Mouse (Mus musculus) limb, embryonic 13.5 days (tissue): Measurements from ENCODE around the gene 2810408A11Rik. TPM values are rescaled to one million over a fixed set of nuclear protein-coding genes. Genes with fewer than 3 reads are reported as not detected.

ENCODE experiments used
- ATAC-seq: fragments of 200-750 bp; cut with Nextera tagmentation; 2 replicates; pipeline ENCODE4 v1.8.0; 2017; ENCODE audit warnings: low read depth, moderate number of reproducible peaks, moderate TSS enrichment; ENCODE audit not compliant: low FRiP score
- H3K27ac ChIP-seq: fragments of 300-500 bp; sonication (generic); 2 replicates; pipeline ENCODE4 v1.5.1; 2015; ENCODE audit warnings: inconsistent platforms, mild to moderate bottlenecking, moderate library complexity
- H3K27me3 ChIP-seq: fragments of 300-500 bp; sonication (generic); 2 replicates; pipeline ENCODE4 v1.6.1; 2015; ENCODE audit warnings: mild to moderate bottlenecking, inconsistent platforms
- H3K36me3 ChIP-seq: fragments of 300-500 bp; sonication (generic); 2 replicates; pipeline ENCODE4 v1.6.1; 2015; ENCODE audit warnings: inconsistent platforms, mild to moderate bottlenecking, moderate library complexity
- H3K4me1 ChIP-seq: fragments of 300-500 bp; sonication (generic); 2 replicates; pipeline ENCODE4 v1.6.1; 2015; ENCODE audit warnings: inconsistent platforms
- H3K4me2 ChIP-seq: fragments of 300-500 bp; sonication (generic); replicated peaks from 2 replicates; pipeline ENCODE4 v1.6.1; 2015; ENCODE audit warnings: inconsistent platforms, mild to moderate bottlenecking, moderate library complexity
- H3K4me3 ChIP-seq: fragments of 300-500 bp; sonication (generic); 2 replicates; pipeline ENCODE4 v1.5.1; 2015; ENCODE audit warnings: moderate library complexity, mild to moderate bottlenecking, inconsistent platforms
- H3K9ac ChIP-seq: fragments of 300-500 bp; sonication (generic); 2 replicates; pipeline ENCODE4 v1.6.1; 2015; ENCODE audit warnings: mild to moderate bottlenecking, inconsistent platforms
- H3K9me3 ChIP-seq: fragments of 300-500 bp; sonication (generic); 2 replicates; pipeline ENCODE4 v1.6.1; 2016; ENCODE audit warnings: inconsistent platforms
- WGBS: fragments of 180-500 bp; shearing (Covaris S2); methylation state at CpG from one replicate; pipeline ENCODE4 v1.1.7; 2015; 5-methylcytosine and 5-hydroxymethylcytosine counted together
- polyA plus RNA-seq: library from polyadenylated mRNA; unstranded; fragments of >200 nt; fragmentation: Nextera tagmentation; extraction: Ambion mirVana; gene quantifications from 2 replicates; pipeline ENCODE4 v1.2.1, GENCODE M21; 2015

The 2810408A11Rik gene
- polyA plus RNA-seq, 1 experiment from 2014 or later, result 16.1 TPM

DNA sequence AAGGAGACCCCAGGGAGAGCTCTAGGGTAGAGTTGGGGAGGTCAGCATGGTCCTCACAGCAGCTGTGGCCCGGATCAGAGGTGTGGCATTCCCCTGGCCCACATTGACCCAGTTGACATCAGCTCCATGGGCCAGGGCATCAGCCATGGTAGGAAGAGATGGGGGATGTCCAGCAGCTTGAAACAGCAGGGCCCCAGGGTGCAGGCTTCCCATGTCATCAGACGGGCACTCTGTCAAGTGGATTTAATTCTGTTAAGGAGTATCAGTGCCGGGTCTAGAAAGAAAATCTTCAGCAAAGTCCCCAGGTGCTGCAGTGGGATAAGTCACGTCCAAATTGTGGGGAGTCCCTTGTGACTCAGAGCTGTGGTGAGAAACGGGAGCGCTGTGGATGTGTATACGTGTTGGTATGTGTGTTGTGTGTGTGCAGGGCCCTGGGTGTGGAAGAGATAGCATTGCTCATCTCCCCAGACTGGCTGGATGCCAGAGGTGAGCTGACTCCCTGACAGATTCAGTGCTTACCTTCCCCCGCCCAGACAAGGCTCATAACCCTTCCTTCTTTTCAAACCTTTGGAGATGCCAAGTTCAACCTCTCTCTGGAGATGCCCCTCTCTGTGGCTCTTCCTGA is 17.1 kb downstream of the 2810408A11Rik start:
- Histone ChIP-seq H3K4me1 (peaks cover 22% of the 10 kb centered on the region), H3K27me3 (no peaks in the 10 kb centered on the region), H3K27ac (no peak overlapping the region), H3K9ac (no peak overlapping the region; the same call in 1 of the 2 replicates), H3K9me3 (no peaks in the 10 kb centered on the region), H3K36me3 (no peaks in the 10 kb centered on the region), H3K4me3 (no peak overlapping the region), H3K4me2 (no peak overlapping the region)
- no peak for ATAC-seq
- WGBS, result 81% methylated on average over 8 of the region's 8 CpGs

DNA sequence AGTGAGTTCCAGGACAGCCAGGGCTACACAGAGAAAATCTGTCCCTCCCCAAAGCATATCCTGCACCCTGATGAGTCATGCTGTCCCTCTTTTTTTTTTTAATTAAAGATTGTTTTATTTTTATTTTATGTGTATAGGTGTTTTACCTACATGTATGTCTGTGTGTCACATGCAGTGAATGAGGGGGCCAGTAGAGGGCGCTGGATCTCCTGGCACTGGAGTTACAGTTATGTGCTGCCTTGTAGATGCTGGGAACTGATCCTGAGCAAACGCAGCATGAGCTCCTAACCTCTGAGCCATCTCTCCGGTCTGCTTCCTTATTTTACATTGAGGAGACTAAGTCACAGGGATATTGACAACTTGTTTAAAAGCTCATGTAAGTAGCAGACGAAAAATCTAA is 17.7 kb downstream of the 2810408A11Rik start:
- ATAC-seq, result no peak
- Histone ChIP-seq H3K36me3 (no peaks in the 10 kb centered on the region), H3K9me3 (no peaks in the 10 kb centered on the region), H3K27me3 (no peaks in the 10 kb centered on the region), H3K27ac (no peak overlapping the region), H3K4me2 (no peak overlapping the region), H3K4me1 (peaks cover 27% of the 10 kb centered on the region), H3K9ac (no peak overlapping the region), H3K4me3 (no peak overlapping the region)
- 59% methylated on average over 4 of the region's 4 CpGs for WGBS

DNA sequence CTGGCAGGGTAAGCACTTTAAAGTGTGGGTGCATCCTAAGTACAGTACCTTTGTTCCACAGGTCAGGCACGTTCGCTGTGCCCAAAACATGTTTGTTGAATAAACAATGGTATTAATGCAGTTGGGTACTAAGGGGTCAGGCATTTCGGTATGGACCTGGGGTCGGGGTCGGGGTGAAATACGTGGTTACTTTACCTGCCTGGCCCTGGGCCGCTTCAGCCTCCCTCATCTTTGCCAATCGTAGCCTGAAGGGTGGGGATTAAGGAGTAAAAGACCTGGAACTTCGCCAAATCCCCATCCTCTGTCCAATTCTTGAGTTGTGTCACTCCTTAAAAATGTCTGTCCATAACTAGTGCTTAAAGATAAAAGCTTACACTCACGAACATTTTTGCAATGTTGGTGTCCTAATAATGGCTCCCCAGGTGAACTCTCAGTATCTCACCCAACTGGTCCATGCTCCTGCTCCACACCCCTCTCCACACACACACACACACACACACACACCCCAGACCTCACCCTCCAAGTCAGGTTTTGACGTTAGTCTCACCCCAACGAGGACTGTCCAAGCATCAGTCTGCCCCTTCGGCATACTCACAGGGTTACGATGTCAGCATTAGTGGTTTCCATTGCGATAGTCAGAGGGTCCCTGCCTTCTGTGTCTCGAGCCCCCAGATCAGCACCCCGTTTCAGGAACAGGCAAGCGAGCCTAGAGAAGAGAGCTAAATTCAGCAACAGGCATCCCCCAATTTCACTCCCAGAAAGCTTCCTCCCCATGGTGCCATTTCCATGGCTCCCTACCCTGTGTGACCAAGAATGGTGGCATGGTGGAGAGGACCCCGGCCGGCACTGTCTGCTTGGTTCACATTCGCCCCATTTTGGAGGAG is 18.8 kb downstream of the 2810408A11Rik start:
- peak overlapping the region; percentile 77 for H3K9ac ChIP-seq
- peaks cover 31% of the 10 kb centered on the region for H3K4me1 ChIP-seq
- H3K27me3 ChIP-seq, result no peaks in the 10 kb centered on the region
- WGBS, result 60% methylated on average over 21 of the region's 21 CpGs
- peak overlapping the region; percentile 56 for H3K4me3 ChIP-seq
- no peaks in the 10 kb centered on the region for H3K36me3 ChIP-seq
- ATAC-seq, result no peak
- peak overlapping the region; percentile 88 for H3K4me2 ChIP-seq
- H3K27ac ChIP-seq, result peak overlapping the region; percentile 88
- no peaks in the 10 kb centered on the region for H3K9me3 ChIP-seq

DNA sequence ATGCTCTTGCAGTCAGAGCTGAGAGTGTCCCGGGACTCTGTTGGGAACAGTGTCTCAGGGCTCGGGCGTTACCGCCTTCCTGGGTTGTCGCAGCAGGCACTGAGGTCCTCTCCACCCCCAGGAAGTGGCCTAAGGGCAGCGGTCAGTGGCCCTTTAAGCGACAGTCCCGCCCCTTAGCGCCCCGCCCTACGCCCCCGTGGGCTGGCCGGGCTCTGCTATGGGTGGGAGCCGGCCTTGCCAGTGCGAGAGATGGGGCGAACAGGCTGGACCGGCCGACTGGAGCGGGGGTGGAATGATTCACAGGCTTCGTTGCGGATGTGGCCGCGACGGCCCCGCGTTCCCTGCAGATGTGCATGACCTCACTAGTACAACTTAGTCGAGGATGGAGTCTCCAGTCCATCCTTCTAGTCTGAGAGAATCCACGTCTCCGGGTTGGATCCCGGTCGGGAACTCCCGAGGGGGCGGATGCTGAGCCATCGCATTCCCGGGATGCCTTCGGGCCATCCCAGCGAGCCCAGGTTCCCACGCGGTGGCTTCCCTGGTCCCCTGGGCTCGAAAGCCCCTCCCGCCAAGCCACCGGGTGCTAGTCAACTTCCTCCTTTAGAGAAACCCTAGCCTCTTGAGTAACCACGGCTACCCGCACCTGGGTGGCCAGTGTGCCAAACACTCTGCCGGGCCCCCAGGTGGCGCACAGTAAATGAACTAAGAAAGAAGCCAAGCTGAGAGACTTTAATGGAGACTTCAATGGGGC is 19.8 kb downstream of the 2810408A11Rik start, which contains the start of gene Kctd11:
Gene Kctd11 (minus strand): TSS at position 554 of the 751 bp plus-strand sequence.
- Histone ChIP-seq H3K4me2 (peak within 1 kb of the TSS; percentile 88), H3K27ac (peak within 1 kb of the TSS; percentile 88), H3K9ac (peak within 1 kb of the TSS; percentile 77), H3K4me1 (peaks cover 41% of the 10 kb centered on the region), H3K27me3 (no peaks in the 10 kb centered on the region), H3K4me3 (peak within 1 kb of the TSS; percentile 56), H3K36me3 (no peaks in the 10 kb centered on the region), H3K9me3 (no peaks in the 10 kb centered on the region)
- WGBS, result under 1% methylated on average over 46 of the region's 46 CpGs
- peak; percentile 88 for ATAC-seq

DNA sequence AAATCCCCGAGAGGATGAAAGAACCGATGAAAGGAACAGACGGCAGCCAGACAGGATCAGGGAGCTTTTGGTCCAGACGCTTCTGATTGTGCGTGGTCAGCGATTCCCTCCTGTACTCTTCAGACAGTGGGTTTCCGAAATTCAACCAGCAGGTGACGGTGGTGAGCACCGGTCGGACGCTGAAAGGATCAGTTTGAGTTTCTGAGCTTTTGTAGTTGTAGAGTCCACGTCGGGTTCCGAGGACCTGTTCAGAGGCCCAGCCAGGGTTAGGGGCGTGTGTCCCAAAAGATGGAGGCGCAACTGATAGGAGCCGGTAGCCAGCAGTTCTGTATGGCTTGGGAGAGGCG is 20.3 kb downstream of the 2810408A11Rik start:
- ATAC-seq, result peak; percentile 42
- Histone ChIP-seq H3K4me2 (peak overlapping the region; percentile 88), H3K36me3 (no peaks in the 10 kb centered on the region), H3K4me1 (peaks cover 46% of the 10 kb centered on the region), H3K9ac (peak overlapping the region; percentile 77), H3K4me3 (peak overlapping the region; percentile 56), H3K27me3 (no peaks in the 10 kb centered on the region), H3K9me3 (no peaks in the 10 kb centered on the region), H3K27ac (peak overlapping the region; percentile 88)
- under 1% methylated on average over 18 of the region's 18 CpGs for WGBS

DNA sequence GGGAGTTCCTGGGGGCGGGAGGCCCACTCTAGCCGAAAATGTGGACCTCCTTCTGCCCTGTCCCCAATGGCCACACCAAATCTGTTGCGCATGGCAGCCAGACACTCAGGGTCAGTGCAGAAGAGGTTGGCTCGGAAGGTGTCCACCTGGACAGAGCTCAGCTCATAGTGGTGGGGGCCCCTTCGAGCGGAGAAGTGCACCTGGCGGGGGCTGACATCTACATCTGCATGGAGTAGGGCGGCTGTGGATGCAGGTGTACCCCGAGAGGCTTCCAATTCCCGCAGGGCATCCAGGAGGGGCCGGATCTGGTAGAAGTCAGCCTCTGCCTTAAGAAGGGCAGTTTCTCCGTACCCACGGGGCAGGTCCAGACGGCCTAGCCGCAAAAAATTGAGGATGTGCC is 21.1 kb downstream of the 2810408A11Rik start:
- H3K9me3 ChIP-seq, result no peaks in the 10 kb centered on the region
- H3K4me1 ChIP-seq, result peaks cover 46% of the 10 kb centered on the region
- 48% methylated on average over 15 of the region's 15 CpGs for WGBS
- H3K27me3 ChIP-seq, result no peaks in the 10 kb centered on the region
- no peaks in the 10 kb centered on the region for H3K36me3 ChIP-seq
- peak overlapping the region; percentile 56 for H3K4me3 ChIP-seq
- ATAC-seq, result no peak
- H3K27ac ChIP-seq, result no peak overlapping the region
- H3K9ac ChIP-seq, result peak overlapping the region; percentile 77
- peak overlapping the region; percentile 88 for H3K4me2 ChIP-seq

DNA sequence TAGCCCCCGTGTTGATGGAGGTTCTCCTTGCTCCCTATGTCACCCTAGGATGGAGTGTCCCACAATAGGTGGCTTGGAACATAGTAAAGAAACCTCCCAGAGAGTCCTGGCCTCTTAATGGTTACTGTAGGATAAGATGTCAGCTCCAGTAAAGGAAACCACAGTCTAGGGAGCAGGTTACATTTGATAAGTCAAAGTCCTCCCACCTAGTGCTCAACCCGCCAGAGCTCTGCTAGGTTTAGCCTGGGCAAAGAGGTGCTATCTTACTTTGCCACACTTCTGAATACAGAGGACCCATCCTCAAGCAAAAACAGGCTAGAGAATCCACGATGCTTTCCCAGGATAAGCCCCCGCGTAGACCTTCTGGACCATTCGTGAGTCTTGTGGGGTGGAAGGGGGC is 21.8 kb downstream of the 2810408A11Rik start:
- 89% methylated on average over 6 of the region's 6 CpGs for WGBS
- peak overlapping the region; percentile 88 for H3K4me2 ChIP-seq
- peaks cover 46% of the 10 kb centered on the region for H3K4me1 ChIP-seq
- no peak overlapping the region for H3K27ac ChIP-seq
- peak overlapping the region; percentile 77 for H3K9ac ChIP-seq
- H3K27me3 ChIP-seq, result no peaks in the 10 kb centered on the region
- H3K36me3 ChIP-seq, result no peaks in the 10 kb centered on the region
- H3K9me3 ChIP-seq, result no peaks in the 10 kb centered on the region
- H3K4me3 ChIP-seq, result 0 out of 2 replicates have a peak overlapping the region, but pooled peaks have one; percentile 56
- no peak for ATAC-seq

DNA sequence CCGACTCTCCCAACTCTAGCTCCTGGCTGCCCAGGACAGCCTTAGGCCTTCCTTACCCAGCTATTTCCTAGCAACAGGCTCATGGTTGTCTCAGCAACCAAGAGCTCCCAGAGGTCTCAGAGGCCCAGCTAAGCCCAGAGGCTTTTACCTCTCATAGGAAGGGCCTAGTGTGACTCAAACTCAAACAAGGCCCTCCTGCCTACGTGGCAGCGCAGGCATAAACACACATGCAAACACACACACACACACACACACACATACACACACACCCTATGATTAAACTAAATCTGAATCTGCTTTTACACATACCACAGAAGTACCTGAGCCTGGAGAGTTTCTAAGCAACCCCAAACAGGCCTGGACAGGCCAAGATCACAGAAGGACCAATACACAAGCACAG is 22.4 kb downstream of the 2810408A11Rik start:
- no peak overlapping the region for H3K9ac ChIP-seq
- 82% methylated on average over 3 of the region's 3 CpGs for WGBS
- H3K36me3 ChIP-seq, result no peaks in the 10 kb centered on the region
- H3K4me1 ChIP-seq, result peaks cover 46% of the 10 kb centered on the region
- H3K4me2 ChIP-seq, result peak overlapping the region; percentile 88; the same call in 1 of the 2 replicates
- no peak for ATAC-seq
- H3K27me3 ChIP-seq, result no peaks in the 10 kb centered on the region
- H3K4me3 ChIP-seq, result no peak overlapping the region
- no peak overlapping the region for H3K27ac ChIP-seq
- no peaks in the 10 kb centered on the region for H3K9me3 ChIP-seq

DNA sequence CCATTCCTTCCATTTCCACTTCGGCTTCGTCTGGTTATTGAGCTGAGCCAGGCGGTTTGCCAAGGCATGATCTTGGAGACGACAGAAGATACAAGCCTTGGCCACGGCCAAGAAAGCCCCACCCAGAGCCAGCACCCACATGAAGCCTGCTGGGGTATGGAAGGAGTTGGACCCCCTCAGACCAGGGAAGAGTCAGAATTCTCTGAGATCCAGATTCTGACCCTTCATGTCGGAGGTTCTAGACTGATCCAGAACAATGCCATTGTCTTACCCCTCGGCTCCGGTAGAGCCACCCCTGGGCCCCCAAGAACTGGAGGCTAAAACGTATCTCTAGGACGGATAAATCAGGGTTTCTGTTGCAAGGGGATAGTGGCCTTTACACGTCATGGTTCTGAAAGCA is 22.9 kb downstream of the 2810408A11Rik start, which contains the start of gene Tmem95:
Gene Tmem95 (minus strand): TSS at position 141 of the 400 bp plus-strand sequence.
- H3K27ac ChIP-seq, result no peak within 1 kb of the TSS
- peak within 1 kb of the TSS; percentile 21 for H3K4me3 ChIP-seq
- H3K9ac ChIP-seq, result peak within 1 kb of the TSS; percentile 77; the same call in 1 of the 2 replicates
- H3K36me3 ChIP-seq, result no peaks in the 10 kb centered on the region
- ATAC-seq, result no peak
- peaks cover 46% of the 10 kb centered on the region for H3K4me1 ChIP-seq
- H3K9me3 ChIP-seq, result no peaks in the 10 kb centered on the region
- WGBS, result 89% methylated on average over 11 of the region's 11 CpGs
- no peaks in the 10 kb centered on the region for H3K27me3 ChIP-seq
- peak within 1 kb of the TSS; percentile 88 for H3K4me2 ChIP-seq

DNA sequence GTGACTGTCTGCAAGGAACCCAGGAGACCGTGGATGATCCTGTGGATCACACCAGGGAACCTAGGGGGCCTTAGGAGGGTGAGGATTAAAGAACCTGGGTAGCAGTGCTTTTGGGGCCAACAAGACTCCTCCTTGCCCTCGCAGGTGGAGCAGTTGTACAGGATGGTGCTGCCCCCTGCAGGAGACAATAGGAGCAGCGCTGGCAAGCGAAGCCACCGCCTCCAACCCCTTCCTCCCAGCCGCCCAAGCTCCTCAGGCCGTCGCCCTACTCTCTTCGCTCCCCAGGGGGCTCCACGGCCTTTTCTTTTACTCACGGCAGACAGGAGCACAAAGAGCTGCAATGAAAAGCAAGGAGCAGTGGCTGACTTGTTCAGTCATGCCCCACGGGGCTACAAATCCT is 23.9 kb downstream of the 2810408A11Rik start:
- no peak for ATAC-seq
- H3K36me3 ChIP-seq, result no peaks in the 10 kb centered on the region
- no peaks in the 10 kb centered on the region for H3K9me3 ChIP-seq
- WGBS, result 3% methylated on average over 12 of the region's 12 CpGs
- peak overlapping the region; percentile 50 for H3K4me2 ChIP-seq
- H3K27ac ChIP-seq, result peak overlapping the region; percentile 65; the same call in 1 of the 2 replicates
- peaks cover 43% of the 10 kb centered on the region for H3K4me1 ChIP-seq
- no peaks in the 10 kb centered on the region for H3K27me3 ChIP-seq
- H3K4me3 ChIP-seq, result peak overlapping the region; percentile 21
- peak overlapping the region; percentile 46; the same call in 1 of the 2 replicates for H3K9ac ChIP-seq

DNA sequence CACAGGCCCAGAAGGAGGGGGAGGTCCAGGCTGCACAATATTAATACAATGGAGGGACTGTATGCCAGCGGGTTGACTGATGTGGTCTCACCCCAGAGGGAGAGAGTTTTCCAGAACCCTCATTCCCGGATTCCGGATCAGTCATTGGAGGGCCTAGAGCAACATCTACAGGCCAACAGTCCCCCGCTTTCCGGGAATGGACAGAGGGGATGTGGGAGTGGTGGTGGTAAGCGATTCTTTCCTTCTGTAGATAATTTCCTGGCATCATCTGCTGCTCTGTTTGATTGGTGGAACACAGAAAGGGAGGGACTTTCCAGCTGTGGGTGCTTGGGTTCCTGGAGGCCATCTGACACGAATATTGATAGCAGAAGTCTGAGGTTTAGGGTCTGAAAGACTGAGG is 24.6 kb downstream of the 2810408A11Rik start:
- Histone ChIP-seq H3K27me3 (no peaks in the 10 kb centered on the region), H3K36me3 (no peaks in the 10 kb centered on the region), H3K4me2 (no peak overlapping the region), H3K9ac (0 out of 2 replicates have a peak overlapping the region, but pooled peaks have one; percentile 20), H3K4me1 (peaks cover 39% of the 10 kb centered on the region), H3K9me3 (no peaks in the 10 kb centered on the region), H3K27ac (peak overlapping the region; percentile 65; the same call in 1 of the 2 replicates), H3K4me3 (no peak overlapping the region)
- no peak for ATAC-seq
- 54% methylated on average over 7 of the region's 7 CpGs for WGBS
